Mouse (Mus musculus) left cerebral cortex, postnatal 4 days (tissue): Measurements from ENCODE around the gene Zbtb3. TPM values are rescaled to one million over a fixed set of nuclear protein-coding genes. Genes with fewer than 3 reads are reported as not detected.
A peak's percentile ranks its signal among the peaks of the same experiment; 100 is the strongest.

Source experiments
- DNase-seq: peaks from one replicate; pipeline ENCODE4 v3.0.0-alpha.2; 2022
- intact Hi-C: fragments of 180-260 bp; cut with DNase I; formaldehyde crosslinking; loops from one replicate; pipeline ENCODE4 v1.15.1; 2025
- total RNA-seq, 2 experiments: library from RNA; stranded (reverse); gene quantifications; 2 replicates each; pipeline ENCODE4 v1.2.3; 2021

The Zbtb3 gene
- 1 to 10 TPM; 5.1 to 6.8 TPM for total RNA-seq

GRCm38 (mm10) chr19:8802130-8802821 lies at the start of gene Zbtb3:
TSS of gene Zbtb3 (plus strand) at chr19:8802555.
- peak; percentile 95 for DNase-seq
- intact Hi-C loops, result no loop called here

- intact Hi-C loops, result loop anchor here (10.0 kb wide), 1 partner anchor 69 kb away; the partner anchor contains the start of genes AC129217.1 and Hnrnpul2
Observed at GRCm38 (mm10) chr19:8755652-8756051, 46.7 kb upstream of the Zbtb3 start.

GRCm38 (mm10) chr19:8756635-8757387 lies 45.5 kb upstream of the Zbtb3 start, which contains the start of gene Nxf1:
TSS of gene Nxf1 (plus strand) at chr19:8757073.
- intact Hi-C loops, result loop anchor here (10.0 kb wide), 1 partner anchor 68 kb away; the partner anchor contains the start of genes AC129217.1 and Hnrnpul2
- DNase-seq, result peak; percentile 95

More at GRCm38 (mm10) chr19:8755652-8756051, 46.7 kb upstream of the Zbtb3 start:
- no peak for DNase-seq

- intact Hi-C loops, result loop anchor here (10.0 kb wide), 1 partner anchor 67 kb away; the partner anchor contains the start of genes AC129217.1 and Hnrnpul2
- DNase-seq, result no peak
Observed at GRCm38 (mm10) chr19:8757471-8757998, 44.8 kb upstream of the Zbtb3 start.

GRCm38 (mm10) chr19:8758899-8759298 lies 43.5 kb upstream of the Zbtb3 start:
- intact Hi-C loops, result loop anchor here (10.0 kb wide), 1 partner anchor 66 kb away; the partner anchor contains the start of genes AC129217.1 and Hnrnpul2
- DNase-seq, result no peak

- no peak for DNase-seq
Observed at GRCm38 (mm10) chr19:8760757-8761156, 41.6 kb upstream of the Zbtb3 start.

GRCm38 (mm10) chr19:8763276-8763675 lies 39.1 kb upstream of the Zbtb3 start:
- no peak for DNase-seq
- intact Hi-C loops, result no loop called here

More at GRCm38 (mm10) chr19:8760757-8761156, 41.6 kb upstream of the Zbtb3 start:
- intact Hi-C loops, result no loop called here

GRCm38 (mm10) chr19:8765562-8765961 lies 36.8 kb upstream of the Zbtb3 start:
- no peak for DNase-seq
- intact Hi-C loops, result no loop called here

GRCm38 (mm10) chr19:8770567-8771270 lies 31.6 kb upstream of the Zbtb3 start, which contains the start of gene Tmem223:
TSS of gene Tmem223 (plus strand) at chr19:8770996.
- intact Hi-C loops, result no loop called here
- peak; percentile 84 for DNase-seq

- intact Hi-C loops, result no loop called here
- no peak for DNase-seq
Observed at GRCm38 (mm10) chr19:8772996-8773395, 29.4 kb upstream of the Zbtb3 start.

- intact Hi-C loops, result no loop called here
- no peak for DNase-seq
Observed at GRCm38 (mm10) chr19:8773409-8773808, 28.9 kb upstream of the Zbtb3 start.

- intact Hi-C loops, result no loop called here
- peak; percentile 97 for DNase-seq
Observed at GRCm38 (mm10) chr19:8774086-8774835, 28.1 kb upstream of the Zbtb3 start, which contains the start of gene Tmem179b. TSS of gene Tmem179b (minus strand) at chr19:8774467.

GRCm38 (mm10) chr19:8774951-8775421 lies 27.4 kb upstream of the Zbtb3 start:
- intact Hi-C loops, result no loop called here

GRCm38 (mm10) chr19:8786008-8786781 lies 16.2 kb upstream of the Zbtb3 start, which contains the start of gene Taf6l:
TSS of gene Taf6l (minus strand) at chr19:8786417.
- DNase-seq, result peak; percentile 90
- intact Hi-C loops, result no loop called here

More at GRCm38 (mm10) chr19:8774951-8775421, 27.4 kb upstream of the Zbtb3 start:
- DNase-seq, result no peak

- peak; percentile 54 for DNase-seq
- intact Hi-C loops, result no loop called here
Observed at GRCm38 (mm10) chr19:8788521-8788920, 13.8 kb upstream of the Zbtb3 start.

GRCm38 (mm10) chr19:8789171-8789570 lies 13.2 kb upstream of the Zbtb3 start:
- intact Hi-C loops, result no loop called here
- no peak for DNase-seq

- intact Hi-C loops, result no loop called here
- peak; percentile 26 for DNase-seq
Observed at GRCm38 (mm10) chr19:8790171-8790570, 12.2 kb upstream of the Zbtb3 start.

- intact Hi-C loops, result no loop called here
Observed at GRCm38 (mm10) chr19:8798264-8798946, 4.0 kb upstream of the Zbtb3 start, which contains the start of gene Polr2g. TSS of gene Polr2g (minus strand) at chr19:8798577.

More at GRCm38 (mm10) chr19:8798264-8798946, 4.0 kb upstream of the Zbtb3 start, which contains the start of gene Polr2g:
- DNase-seq, result peak; percentile 90
